Mouse (Mus musculus): ENCODE results near the gene Calb2. TPM values are rescaled to one million over a fixed set of nuclear protein-coding genes. Genes with fewer than 3 reads are reported as not detected.

Gene Calb2
- 40.6 and 45.5 TPM in 2 replicates for polyA plus RNA-seq (2012; rRNA removed)

DNA sequence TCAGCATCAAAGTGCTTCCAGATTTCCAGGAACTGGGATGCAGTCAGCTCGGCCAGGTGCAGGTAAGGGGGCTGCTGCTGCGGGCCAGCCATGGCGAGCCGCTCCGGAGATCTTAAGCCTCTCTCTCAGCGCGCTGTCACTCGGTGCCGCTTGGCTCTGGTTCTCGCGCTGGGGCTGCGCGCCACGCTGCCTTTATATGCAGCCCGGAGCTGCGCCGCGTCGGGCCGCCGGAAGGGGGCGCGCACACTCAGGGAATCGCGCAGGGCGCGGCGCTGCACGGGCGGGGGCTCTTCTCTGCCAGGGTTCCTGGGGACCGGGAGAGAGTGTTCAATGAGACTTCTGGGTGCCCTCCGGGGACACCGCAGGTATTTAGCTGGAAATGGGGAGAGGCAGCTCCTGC, at the start of gene Calb2:
Gene Calb2 (minus strand): TSS at position 165 of the 400 bp plus-strand sequence.
- peak; percentile 84 for DNase-seq (ENCODE audit: low read depth)
- TF ChIP-seq POLR2A (IDR thresholded peaks at IDR 0.05; ENCODE audit: borderline replicate concordance, extremely low read depth, insufficient read depth, insufficient read length, poor library complexity, severe bottlenecking) (no peak), CTCF (IDR thresholded peaks at IDR 0.05; ENCODE audit: borderline replicate concordance, extremely low read depth, insufficient read depth, insufficient read length) (peak; percentile 86)

- TF ChIP-seq POLR2A (IDR thresholded peaks at IDR 0.05; ENCODE audit: borderline replicate concordance, extremely low read depth, insufficient read depth, insufficient read length, poor library complexity, severe bottlenecking) (peak; percentile 44; the same call in 1 of the 2 replicates), CTCF (IDR thresholded peaks at IDR 0.05; ENCODE audit: borderline replicate concordance, extremely low read depth, insufficient read depth, insufficient read length) (no peak)
Measured at GRCm38 (mm10) chr8:110217681-110218131, 49.7 kb upstream of the Calb2 start.

DNA sequence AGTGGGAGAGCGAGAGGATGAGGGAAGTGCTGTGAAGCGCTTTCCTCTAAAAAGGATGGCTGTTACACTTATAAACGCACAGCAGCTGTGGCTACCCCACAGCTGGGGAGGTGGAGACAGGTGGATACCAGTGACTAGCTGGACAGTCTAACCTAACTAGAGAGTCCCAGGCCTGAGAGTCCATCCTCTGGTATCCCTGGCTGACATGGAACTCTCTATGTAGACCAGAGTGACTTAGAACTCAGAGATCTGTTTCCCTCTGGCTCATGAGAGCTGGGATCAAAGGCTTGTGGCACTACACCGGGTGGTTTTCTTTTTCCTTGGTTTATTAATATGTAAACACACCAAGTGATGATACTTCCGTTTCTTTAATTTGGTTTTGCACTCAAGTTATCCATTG, 49.2 kb upstream of the Calb2 start:
- TF ChIP-seq CTCF (IDR thresholded peaks at IDR 0.05; ENCODE audit: borderline replicate concordance, extremely low read depth, insufficient read depth, insufficient read length) = no peak
- TF ChIP-seq POLR2A (IDR thresholded peaks at IDR 0.05; ENCODE audit: borderline replicate concordance, extremely low read depth, insufficient read depth, insufficient read length, poor library complexity, severe bottlenecking) = no peak
- no peak for DNase-seq (ENCODE audit: low read depth)

More at GRCm38 (mm10) chr8:110217681-110218131, 49.7 kb upstream of the Calb2 start:
- DNase-seq (ENCODE audit: low read depth) = peak; percentile 100

DNA sequence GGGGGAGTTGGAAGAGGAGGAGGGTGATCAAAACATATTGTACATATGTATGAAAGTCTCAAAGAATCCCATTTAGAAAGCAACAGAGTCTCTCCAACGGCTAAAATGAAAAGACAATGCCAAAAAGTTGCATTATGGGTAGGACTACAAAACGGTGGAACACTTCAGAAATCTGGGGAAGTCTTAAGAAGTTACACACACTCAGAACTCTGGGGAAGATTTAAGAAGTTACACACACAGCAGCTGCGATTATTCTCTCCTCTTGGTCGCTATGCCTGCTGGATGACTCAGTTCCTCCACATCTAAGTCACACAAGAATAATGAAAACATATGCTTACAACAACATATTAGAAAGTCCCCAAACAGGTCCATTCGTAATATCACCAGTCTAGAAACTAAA, 48.2 kb upstream of the Calb2 start:
- DNase-seq (ENCODE audit: low read depth) = no peak
- TF ChIP-seq POLR2A (IDR thresholded peaks at IDR 0.05; ENCODE audit: borderline replicate concordance, extremely low read depth, insufficient read depth, insufficient read length, poor library complexity, severe bottlenecking) (no peak), CTCF (IDR thresholded peaks at IDR 0.05; ENCODE audit: borderline replicate concordance, extremely low read depth, insufficient read depth, insufficient read length) (no peak)

DNA sequence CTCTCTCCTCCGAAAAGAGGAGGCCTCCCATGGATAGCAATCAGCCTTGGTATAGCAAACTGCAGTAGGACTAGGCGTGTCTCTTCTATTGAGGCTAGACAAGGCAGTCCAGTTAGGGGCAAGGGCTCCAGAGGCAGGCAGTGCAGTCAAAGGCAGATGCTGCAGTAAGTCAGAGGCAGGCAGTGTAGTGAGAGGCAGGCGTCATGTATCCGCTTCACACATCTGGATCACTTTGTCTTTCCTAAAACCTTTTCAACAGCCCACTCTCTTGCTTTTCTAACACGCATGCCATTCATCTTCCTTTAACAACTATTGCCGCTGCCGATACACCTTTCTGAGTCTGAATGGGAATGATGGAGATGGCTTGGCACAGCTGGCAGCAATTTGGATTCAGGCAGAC, 47.4 kb upstream of the Calb2 start, which contains the start of gene Cmtr2:
Gene Cmtr2 (plus strand): TSS at position 301 of the 400 bp plus-strand sequence.
- DNase-seq (ENCODE audit: low read depth) = no peak
- TF ChIP-seq CTCF (IDR thresholded peaks at IDR 0.05; ENCODE audit: borderline replicate concordance, extremely low read depth, insufficient read depth, insufficient read length) = no peak
- TF ChIP-seq POLR2A (IDR thresholded peaks at IDR 0.05; ENCODE audit: borderline replicate concordance, extremely low read depth, insufficient read depth, insufficient read length, poor library complexity, severe bottlenecking) = no peak

GRCm38 (mm10) chr8:110201806-110202205, 33.8 kb upstream of the Calb2 start:
- DNase-seq (ENCODE audit: low read depth) = peak; percentile 61
- no peak for TF ChIP-seq POLR2A (IDR thresholded peaks at IDR 0.05; ENCODE audit: borderline replicate concordance, extremely low read depth, insufficient read depth, insufficient read length, poor library complexity, severe bottlenecking)
- peak; percentile 86 for TF ChIP-seq CTCF (IDR thresholded peaks at IDR 0.05; ENCODE audit: borderline replicate concordance, extremely low read depth, insufficient read depth, insufficient read length)

DNA sequence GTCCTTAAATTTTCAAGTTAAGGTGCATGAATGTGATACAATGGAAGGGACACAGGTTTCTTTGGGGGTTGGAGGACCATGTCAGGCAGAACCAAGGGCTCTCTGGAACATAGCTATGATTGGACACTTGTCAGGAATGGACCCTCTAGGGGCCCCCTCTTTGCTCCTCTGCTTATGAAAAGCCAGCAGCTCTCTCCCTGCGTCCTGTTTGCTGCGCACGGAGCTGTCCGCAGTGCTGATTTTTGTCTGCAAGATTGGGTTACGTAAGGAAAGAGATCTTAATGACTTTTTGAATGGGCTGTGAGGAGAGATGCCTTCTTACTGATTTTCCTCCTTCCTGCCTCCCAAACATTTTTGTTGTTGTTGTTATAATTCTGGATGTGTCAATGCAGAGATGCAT, 28.7 kb upstream of the Calb2 start:
- TF ChIP-seq POLR2A (IDR thresholded peaks at IDR 0.05; ENCODE audit: borderline replicate concordance, extremely low read depth, insufficient read depth, insufficient read length, poor library complexity, severe bottlenecking) = no peak
- no peak for TF ChIP-seq CTCF (IDR thresholded peaks at IDR 0.05; ENCODE audit: borderline replicate concordance, extremely low read depth, insufficient read depth, insufficient read length)
- DNase-seq (ENCODE audit: low read depth) = peak; percentile 71

- DNase-seq (ENCODE audit: low read depth) = peak; percentile 84
- no peak for TF ChIP-seq POLR2A (IDR thresholded peaks at IDR 0.05; ENCODE audit: borderline replicate concordance, extremely low read depth, insufficient read depth, insufficient read length, poor library complexity, severe bottlenecking)
- no peak for TF ChIP-seq CTCF (IDR thresholded peaks at IDR 0.05; ENCODE audit: borderline replicate concordance, extremely low read depth, insufficient read depth, insufficient read length)
Measured at GRCm38 (mm10) chr8:110188961-110189750, 21.1 kb upstream of the Calb2 start.

DNA sequence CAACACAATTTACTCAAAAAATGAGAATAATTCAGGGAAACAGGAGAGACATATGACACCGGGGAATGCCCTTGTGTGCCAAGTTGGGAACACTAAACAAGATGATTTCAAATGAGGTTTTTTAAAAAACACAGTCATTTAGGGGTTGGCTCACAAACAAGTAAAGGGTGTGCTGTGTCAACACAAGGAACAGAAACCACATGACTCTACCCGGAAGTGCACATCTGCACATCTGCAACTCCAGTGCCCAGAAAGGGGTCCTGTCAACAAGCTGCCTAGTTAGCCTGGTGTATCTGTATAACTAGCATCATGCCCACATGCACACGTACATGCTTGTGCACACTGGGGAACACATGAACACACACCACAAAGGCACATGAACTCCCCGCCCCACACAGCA, 17.5 kb upstream of the Calb2 start:
- DNase-seq (ENCODE audit: low read depth) = no peak
- no peak for TF ChIP-seq POLR2A (IDR thresholded peaks at IDR 0.05; ENCODE audit: borderline replicate concordance, extremely low read depth, insufficient read depth, insufficient read length, poor library complexity, severe bottlenecking)
- no peak for TF ChIP-seq CTCF (IDR thresholded peaks at IDR 0.05; ENCODE audit: borderline replicate concordance, extremely low read depth, insufficient read depth, insufficient read length)

DNA sequence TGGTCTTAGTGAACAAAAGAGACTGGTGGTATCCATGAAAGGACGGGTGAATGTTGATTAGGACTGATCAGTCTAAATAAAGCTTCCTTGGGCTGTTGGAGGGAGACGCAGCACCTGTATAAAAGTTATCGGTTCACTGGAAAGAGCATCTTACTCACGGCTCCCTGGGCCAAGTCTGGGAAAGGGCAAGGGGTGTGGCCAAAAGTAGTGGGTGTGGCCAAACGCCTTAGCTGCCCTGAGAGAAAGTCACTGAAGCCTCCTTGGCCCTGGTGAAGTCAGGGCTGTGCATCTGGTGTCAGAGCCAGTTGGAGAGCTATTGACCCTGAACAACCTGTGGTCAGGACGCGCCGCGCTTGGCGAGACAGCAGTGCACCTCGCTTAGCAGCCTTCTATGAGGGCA, 15.7 kb upstream of the Calb2 start:
- TF ChIP-seq CTCF (IDR thresholded peaks at IDR 0.05; ENCODE audit: borderline replicate concordance, extremely low read depth, insufficient read depth, insufficient read length) (no peak), POLR2A (IDR thresholded peaks at IDR 0.05; ENCODE audit: borderline replicate concordance, extremely low read depth, insufficient read depth, insufficient read length, poor library complexity, severe bottlenecking) (no peak)
- DNase-seq (ENCODE audit: low read depth) = no peak

GRCm38 (mm10) chr8:110182735-110183367, 14.8 kb upstream of the Calb2 start:
- DNase-seq (ENCODE audit: low read depth) = peak; percentile 73
- TF ChIP-seq CTCF (IDR thresholded peaks at IDR 0.05; ENCODE audit: borderline replicate concordance, extremely low read depth, insufficient read depth, insufficient read length) (no peak), POLR2A (IDR thresholded peaks at IDR 0.05; ENCODE audit: borderline replicate concordance, extremely low read depth, insufficient read depth, insufficient read length, poor library complexity, severe bottlenecking) (no peak)

Data from brain, embryonic 14.5 days (tissue).